Mouse (Mus musculus) layer of hippocampus, adult 9-11 months (tissue): Measurements from ENCODE around the gene Plekhg3.

ENCODE experiments used
- DNase-seq: peaks from one replicate; pipeline ENCODE4 v3.0.0; 2022

Gene Plekhg3

GRCm38 (mm10) chr12:76591037-76591436, 60.3 kb downstream of the Plekhg3 start:
- DNase-seq: no peak

- DNase-seq: no peak
Observed at GRCm38 (mm10) chr12:76592213-76592612, 61.5 kb downstream of the Plekhg3 start.

DNA sequence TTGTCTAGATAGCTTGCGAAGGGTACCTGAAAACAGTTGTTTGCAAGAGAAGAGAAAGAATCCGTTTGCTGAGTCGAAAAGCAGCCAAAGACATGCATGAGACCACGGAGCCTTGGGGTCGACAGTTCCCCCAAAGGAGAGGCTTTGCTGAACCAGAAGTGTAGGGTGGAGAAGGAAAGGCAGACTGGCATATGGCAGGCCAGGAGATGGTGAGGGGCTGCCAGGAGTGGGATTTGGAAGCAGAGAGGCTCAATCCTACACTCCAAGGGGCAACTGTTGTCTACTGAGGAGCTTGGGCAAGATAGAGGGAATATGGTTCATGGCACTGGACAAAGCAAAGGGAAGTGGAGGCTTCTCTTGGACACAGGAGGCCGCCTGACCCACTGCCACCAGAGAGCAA, 62.6 kb downstream of the Plekhg3 start:
- DNase-seq: no peak

- peak; percentile 86 for DNase-seq
Observed at GRCm38 (mm10) chr12:76593839-76594322, 63.2 kb downstream of the Plekhg3 start.

DNA sequence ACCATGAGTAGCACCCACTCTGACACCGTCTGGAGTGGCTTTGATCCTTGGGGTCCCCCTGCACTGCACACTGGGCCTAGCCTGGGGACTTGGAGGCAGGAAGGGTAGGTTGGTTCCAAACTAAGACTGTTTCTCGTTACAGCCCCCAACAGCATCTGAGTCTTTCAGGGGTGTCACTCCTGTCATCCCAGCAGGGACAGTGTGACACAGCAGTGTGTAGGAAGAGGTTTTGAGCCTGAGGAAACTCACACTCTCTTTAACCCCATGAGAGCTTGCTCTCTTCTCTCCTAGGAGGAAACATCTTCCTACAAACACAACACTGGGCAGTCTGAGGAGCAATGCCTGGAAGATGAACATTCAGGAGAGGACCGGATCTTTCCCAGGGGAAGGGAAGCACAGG, 63.9 kb downstream of the Plekhg3 start:
- no peak for DNase-seq

DNA sequence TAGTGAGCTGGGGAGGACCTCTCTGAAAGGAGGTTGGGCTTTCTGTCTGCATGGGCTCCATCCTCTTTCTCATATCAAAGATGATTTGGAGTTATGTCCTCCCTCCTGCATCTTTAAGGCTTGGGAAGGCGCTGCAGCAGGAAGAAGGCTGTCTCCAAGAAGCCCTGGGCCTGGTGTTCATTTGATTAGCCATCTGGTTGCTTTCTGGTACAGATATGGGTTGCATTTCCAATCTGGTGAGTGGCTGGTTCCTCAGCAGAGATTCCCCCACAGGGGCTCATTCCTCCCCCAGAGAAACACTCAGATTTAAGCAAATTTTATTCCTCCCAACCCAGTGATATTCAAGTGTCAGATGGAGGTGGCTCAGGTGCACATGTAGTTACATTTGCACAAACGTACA, 65.1 kb downstream of the Plekhg3 start:
- peak; percentile 80 for DNase-seq

DNA sequence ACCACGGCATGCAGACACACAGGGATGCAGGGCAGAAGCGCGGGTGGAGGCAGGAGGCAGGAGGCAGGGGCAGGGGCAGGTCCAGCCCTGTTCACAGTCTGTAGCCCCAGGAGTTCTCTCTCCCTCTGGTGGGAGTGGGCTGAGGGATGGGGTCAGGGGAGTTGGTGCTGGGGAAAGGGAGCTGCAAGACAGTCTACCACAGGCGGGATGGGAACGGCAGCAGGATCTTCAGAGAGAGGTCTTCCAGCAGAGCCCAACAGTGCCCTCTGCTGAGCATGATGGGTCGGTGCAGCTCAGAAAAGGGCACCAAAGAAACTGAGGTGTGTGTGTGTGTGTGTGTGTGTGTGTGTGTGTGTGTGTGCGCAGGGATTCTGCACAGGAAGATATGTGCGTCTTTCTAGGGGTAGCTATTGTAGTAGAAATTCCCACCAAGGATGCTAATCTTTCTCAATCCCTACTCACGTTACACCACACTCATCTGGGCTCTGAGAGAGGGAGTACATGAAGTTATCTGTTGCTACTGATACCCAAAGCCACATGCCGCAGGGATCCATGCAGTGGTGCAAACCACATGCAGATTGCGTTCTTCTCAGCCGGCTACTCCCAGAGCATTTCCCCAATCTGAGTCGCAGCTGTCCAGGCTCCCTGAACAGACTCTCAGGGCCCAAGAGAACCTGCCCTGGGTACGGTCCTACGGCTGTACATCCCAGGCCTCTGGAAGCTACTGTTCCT, 65.8 kb downstream of the Plekhg3 start:
- peak; percentile 78 for DNase-seq

- DNase-seq: no peak
Observed at GRCm38 (mm10) chr12:76597577-76598100, 66.9 kb downstream of the Plekhg3 start.

GRCm38 (mm10) chr12:76598196-76598928, 67.7 kb downstream of the Plekhg3 start:
- no peak for DNase-seq

DNA sequence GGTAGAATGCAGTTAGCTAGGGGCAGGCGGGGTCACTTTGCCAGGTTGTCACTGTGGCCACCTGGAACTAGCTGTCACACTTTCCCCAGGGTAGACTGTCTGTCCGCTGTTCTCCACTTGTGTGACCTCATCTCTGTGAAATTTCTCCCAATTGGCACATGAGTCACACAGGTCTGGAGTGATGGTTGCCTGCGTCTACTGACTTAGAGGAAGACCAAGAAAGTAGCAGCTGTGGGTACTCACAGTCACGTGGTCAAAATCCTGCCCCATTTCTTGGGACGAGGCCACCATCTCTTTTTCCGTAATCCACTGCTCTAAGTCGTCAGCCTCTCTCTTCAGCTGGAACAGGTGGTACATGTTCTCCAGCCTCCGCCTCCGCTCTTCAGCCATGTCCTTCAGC, 73.1 kb downstream of the Plekhg3 start:
- DNase-seq: no peak

- no peak for DNase-seq
Observed at GRCm38 (mm10) chr12:76604546-76604945, 73.9 kb downstream of the Plekhg3 start.

GRCm38 (mm10) chr12:76605837-76606236, 75.1 kb downstream of the Plekhg3 start:
- no peak for DNase-seq

DNA sequence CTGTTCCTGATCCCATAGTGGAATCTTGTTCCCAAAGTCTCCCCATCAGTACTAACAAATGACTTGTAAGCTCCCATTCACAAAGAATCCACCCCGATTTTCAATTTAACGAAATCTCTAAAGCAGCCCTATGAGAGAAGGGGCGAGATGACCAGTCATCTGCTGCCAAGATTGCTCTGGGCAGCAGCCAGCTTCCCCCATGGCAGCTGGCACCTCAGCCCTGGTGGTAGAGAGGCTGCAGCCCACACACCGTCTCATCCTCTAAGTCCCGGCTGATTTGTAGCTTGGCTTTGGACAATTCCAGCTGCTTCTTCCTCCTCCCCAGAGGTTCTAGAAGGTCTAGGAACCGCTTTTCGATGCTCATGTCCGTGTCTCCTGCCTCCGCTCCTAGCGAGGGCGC, 77.5 kb downstream of the Plekhg3 start:
- DNase-seq: no peak

GRCm38 (mm10) chr12:76608997-76609565, 78.4 kb downstream of the Plekhg3 start:
- DNase-seq: no peak

GRCm38 (mm10) chr12:76612621-76613020, 81.9 kb downstream of the Plekhg3 start:
- no peak for DNase-seq

- DNase-seq: peak; percentile 50
Observed at GRCm38 (mm10) chr12:76614868-76615579, 84.3 kb downstream of the Plekhg3 start.

GRCm38 (mm10) chr12:76615580-76615937, 84.9 kb downstream of the Plekhg3 start:
- DNase-seq: no peak

DNA sequence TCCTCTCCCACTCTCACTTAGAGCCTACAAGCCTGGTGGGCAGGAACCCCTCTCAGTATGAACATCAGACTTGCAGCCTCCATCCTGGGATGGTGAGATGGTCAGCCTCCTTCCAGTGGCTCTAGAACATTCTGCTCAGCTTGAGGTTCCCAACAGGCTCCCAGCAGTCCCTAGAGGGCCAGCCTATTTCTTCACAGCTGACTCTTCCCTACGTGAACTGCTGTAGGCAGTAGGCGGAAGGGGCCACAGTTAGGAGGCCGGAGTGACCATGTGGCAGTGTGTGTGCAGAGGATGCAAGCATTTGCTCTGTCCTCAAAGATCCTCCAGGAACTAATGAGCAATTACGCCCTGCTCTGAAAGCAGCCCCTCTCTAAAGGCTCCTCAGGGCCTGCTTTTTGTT, 87.5 kb downstream of the Plekhg3 start:
- DNase-seq: no peak

GRCm38 (mm10) chr12:76619847-76620246, 89.2 kb downstream of the Plekhg3 start:
- DNase-seq: no peak

GRCm38 (mm10) chr12:76623374-76623773, 92.7 kb downstream of the Plekhg3 start:
- DNase-seq: peak; percentile 73
